8 mouse cellular contexts compared by ENCODE assay signal in the genomic region with DNA sequence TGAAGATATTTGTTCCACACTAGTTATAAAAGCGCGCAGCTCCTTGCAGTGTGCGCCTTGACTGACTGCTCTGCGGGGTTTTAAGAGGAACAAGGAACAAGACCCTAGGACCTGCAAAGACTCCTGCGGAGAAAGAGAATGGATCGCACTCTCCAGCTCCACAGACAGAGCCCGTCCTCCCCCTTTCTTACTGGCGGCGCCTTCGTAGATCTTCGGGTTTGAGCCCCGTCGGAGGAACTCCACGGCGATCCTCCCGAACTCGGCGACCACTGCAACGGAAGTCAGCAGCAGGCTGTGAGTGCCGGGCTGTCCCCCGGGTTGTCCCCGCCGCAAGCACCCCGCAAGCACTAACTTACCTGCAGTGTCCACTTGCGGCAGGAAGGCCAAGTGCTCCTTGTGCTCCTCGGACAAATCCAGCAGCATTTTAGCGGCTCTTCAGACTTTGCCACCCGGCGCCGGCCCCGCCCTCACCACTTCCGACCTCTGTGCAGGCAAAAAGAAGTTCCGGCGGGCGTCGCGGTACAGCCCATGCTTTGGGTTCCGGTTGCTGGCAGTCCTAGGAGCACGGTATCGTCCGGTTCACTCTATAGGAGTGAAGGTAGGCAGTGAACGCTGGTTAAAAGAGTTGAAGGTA. TPM values are rescaled to one million over a fixed set of nuclear protein-coding genes. Genes with fewer than 3 reads are reported as not detected.
DNase-seq lines count a peak whose midpoint lies in the region; ATAC-seq and TF ChIP-seq lines count a peak whose summit lies in the region.

TSS of gene Commd2 (minus strand) at position 485 of the 634 bp plus-strand sequence.

- H3K4me2 ChIP-seq in forebrain, embryonic 13.5 days: peak within 1 kb of the TSS; percentile 68
- H3K4me2 ChIP-seq in liver, postnatal 0 days (ENCODE audit: low read depth, low read length): peak within 1 kb of the TSS; percentile 75
- H3K4me2 ChIP-seq in neural tube, embryonic 14.5 days (ENCODE audit: low read depth, low read length): peak within 1 kb of the TSS; percentile 65

- no peak for TF ChIP-seq CTCF in E14TG2a.4 (conservative IDR thresholded peaks at IDR 0.05; ENCODE audit: low read length)
- no peak for TF ChIP-seq CTCF in liver, postnatal 0 days (IDR thresholded peaks at IDR 0.05; ENCODE audit: low read depth)

- H3K9me3 ChIP-seq in E14TG2a.4 (ENCODE audit: low read length): no peaks in the 10 kb centered on the region
- H3K9me3 ChIP-seq in forebrain, embryonic 13.5 days (replicated peaks): no peaks in the 10 kb centered on the region
- no peaks in the 10 kb centered on the region for H3K9me3 ChIP-seq in liver, postnatal 0 days (ENCODE audit: low read length)
- H3K9me3 ChIP-seq in neural tube, embryonic 14.5 days (ENCODE audit: control insufficient read depth, low read length): no peaks in the 10 kb centered on the region

- WGBS in forebrain, embryonic 13.5 days: under 1% methylated on average over 42 of the region's 42 CpGs
- under 1% methylated on average over 42 of the region's 42 CpGs for WGBS in large intestine, adult 2 months
- under 1% methylated on average over 42 of the region's 42 CpGs for WGBS in liver, postnatal 0 days (ENCODE audit: insufficient replicate concordance)
- WGBS in neural tube, embryonic 14.5 days: under 1% methylated on average over 42 of the region's 42 CpGs

- peak; percentile 83 for DNase-seq in c-Kit-positive CD71-positive TER-119-positive erythroid progenitor cells, embryonic 14.5 days (ENCODE audit: low spot score)
- DNase-seq in heart, postnatal 10 days: peak; percentile 92 to 96
- peak; percentile 62 for DNase-seq in large intestine, adult 2 months (ENCODE audit: low read depth, low spot score)
- DNase-seq in liver, postnatal 0 days: peak; percentile 91
- DNase-seq in testis, postnatal 10 days (ENCODE audit: low spot score): peak; percentile 92

- H3K4me3 ChIP-seq in E14TG2a.4 (replicated peaks; ENCODE audit: low read length): peak within 1 kb of the TSS; percentile 89
- peak within 1 kb of the TSS; percentile 79 for H3K4me3 ChIP-seq in forebrain, embryonic 13.5 days
- peak within 1 kb of the TSS; percentile 87 for H3K4me3 ChIP-seq in liver, postnatal 0 days (ENCODE audit: low read depth, low read length)
- peak within 1 kb of the TSS; percentile 73 for H3K4me3 ChIP-seq in neural tube, embryonic 14.5 days (ENCODE audit: low read depth, low read length)

- peak within 1 kb of the TSS; percentile 61 for H3K27ac ChIP-seq in forebrain, embryonic 13.5 days
- H3K27ac ChIP-seq in liver, postnatal 0 days (ENCODE audit: low read depth): peak within 1 kb of the TSS; percentile 78
- peak within 1 kb of the TSS; percentile 70; the same call in 1 of the 2 replicates for H3K27ac ChIP-seq in neural tube, embryonic 14.5 days (ENCODE audit: low read depth, low read length)

- ATAC-seq in forebrain, embryonic 13.5 days: peak; percentile 99
- ATAC-seq in liver, postnatal 0 days: peak; percentile 100
- ATAC-seq in neural tube, embryonic 14.5 days (ENCODE audit: low read depth): peak; percentile 99

- H3K9ac ChIP-seq in forebrain, embryonic 13.5 days: peak within 1 kb of the TSS; percentile 81
- H3K9ac ChIP-seq in liver, postnatal 0 days (replicated peaks): peak within 1 kb of the TSS; percentile 88
- peak within 1 kb of the TSS; percentile 72 for H3K9ac ChIP-seq in neural tube, embryonic 14.5 days (replicated peaks; ENCODE audit: low read depth, low read length)

- no peak for TF ChIP-seq EP300 in liver, postnatal 0 days (IDR thresholded peaks at IDR 0.05; ENCODE audit: low read depth)

- intact Hi-C loops in heart, postnatal 10 days (cut with DNase I): no loop called here

- H3K4me1 ChIP-seq in E14TG2a.4 (replicated peaks; ENCODE audit: low read depth, low read length): peaks cover 3% of the 10 kb centered on the region
- peaks cover 7% of the 10 kb centered on the region for H3K4me1 ChIP-seq in forebrain, embryonic 13.5 days
- H3K4me1 ChIP-seq in liver, postnatal 0 days (ENCODE audit: insufficient read depth): peaks cover 2% of the 10 kb centered on the region; the same call in 1 of the 2 replicates
- H3K4me1 ChIP-seq in neural tube, embryonic 14.5 days (ENCODE audit: control insufficient read depth, insufficient read depth, low read length): 0 out of 2 replicates have a peak, but pooled peaks cover 5% of the 10 kb centered on the region

- no peaks in the 10 kb centered on the region for H3K27me3 ChIP-seq in E14TG2a.4 (ENCODE audit: insufficient read depth, low read length)
- 0 out of 2 replicates have a peak, but pooled peaks cover 6% of the 10 kb centered on the region for H3K27me3 ChIP-seq in forebrain, embryonic 13.5 days
- H3K27me3 ChIP-seq in liver, postnatal 0 days (ENCODE audit: insufficient read depth, low read length): no peaks in the 10 kb centered on the region
- H3K27me3 ChIP-seq in neural tube, embryonic 14.5 days (ENCODE audit: control insufficient read depth, insufficient read depth, low read length): no peaks in the 10 kb centered on the region

- peaks cover 19% of the 10 kb centered on the region for H3K36me3 ChIP-seq in E14TG2a.4 (ENCODE audit: insufficient read depth, low read length)
- peaks cover 9% of the 10 kb centered on the region for H3K36me3 ChIP-seq in forebrain, embryonic 13.5 days (ENCODE audit: poor library complexity, severe bottlenecking)
- H3K36me3 ChIP-seq in liver, postnatal 0 days (replicated peaks; ENCODE audit: insufficient read depth, low read length): peaks cover 2% of the 10 kb centered on the region; the same call in 1 of the 2 replicates
- peaks cover 3% of the 10 kb centered on the region; the same call in 1 of the 2 replicates for H3K36me3 ChIP-seq in neural tube, embryonic 14.5 days (ENCODE audit: control insufficient read depth, insufficient read depth, low read length)

RNA-seq across cellular contexts. Expression of gene Commd2, which starts in this region (rescaled TPM):
- 79.8 and 96.3 TPM in 2 replicates for polyA plus RNA-seq in forebrain, embryonic 13.5 days (2015; fragmentation: Nextera tagmentation; extraction: Ambion mirVana)
- 10 to 100 TPM; 17.9 to 19.9 TPM for total RNA-seq in heart, postnatal 10 days (2021)
- 21.8 and 22.4 TPM in 2 replicates for polyA plus RNA-seq in large intestine, adult 2 months (2012; rRNA removed)
- polyA plus RNA-seq in liver, postnatal 0 days (2015; fragmentation: Nextera tagmentation; extraction: Ambion mirVana): 37.7 and 38.3 TPM in 2 replicates
- 70.9 and 77.5 TPM in 2 replicates for polyA plus RNA-seq in neural tube, embryonic 14.5 days (2014; fragmentation: Nextera tagmentation; extraction: Ambion mirVana)

Comparison
In these comparisons a context has a peak if more than half of its experiments do, and no peak if none do; other contexts are left out.
1. Peak in every context shown above with its lines: DNase-seq, ATAC-seq, H3K4me3 ChIP-seq and H3K27ac ChIP-seq.